Mouse (Mus musculus) kidney, adult 2 months (tissue): ENCODE measurements around the gene Plod1. TPM values are rescaled to one million over a fixed set of nuclear protein-coding genes. Genes with fewer than 3 reads are reported as not detected.

Source experiments
- DNase-seq: peaks from one replicate; pipeline ENCODE4 v3.0.0; 2021
- H3K27ac ChIP-seq: fragments of 200-500 bp; 2 replicates; pipeline ENCODE4 v1.5.1; 2012; ENCODE audit warnings: low read depth, low read length, control low read depth, inconsistent platforms; ENCODE audit not compliant: insufficient read depth
- H3K27me3 ChIP-seq: fragments of 200-500 bp; replicated peaks from 2 replicates; pipeline ENCODE4 v1.6.1; 2012; ENCODE audit warnings: mild to moderate bottlenecking, moderate library complexity, low read length, inconsistent platforms; ENCODE audit not compliant: control insufficient read depth, insufficient read depth
- H3K36me3 ChIP-seq: fragments of 200-500 bp; 2 replicates; pipeline ENCODE4 v1.6.1; 2012; ENCODE audit warnings: mild to moderate bottlenecking, moderate library complexity, low read length, inconsistent platforms; ENCODE audit not compliant: control insufficient read depth, insufficient read depth
- H3K4me1 ChIP-seq: fragments of 200-500 bp; 2 replicates; pipeline ENCODE4 v1.6.1; 2011; ENCODE audit warnings: low read length; ENCODE audit not compliant: control insufficient read depth, insufficient read depth
- H3K4me3 ChIP-seq: fragments of 200-500 bp; 2 replicates; pipeline ENCODE4 v1.5.1; 2011; ENCODE audit warnings: mild to moderate bottlenecking, low read depth, low read length, control low read depth; ENCODE audit not compliant: insufficient read depth
- CTCF ChIP-seq: fragments of 200-500 bp; conservative IDR thresholded peaks from 2 replicates; pipeline ENCODE4 v1.5.1; 2011; ENCODE audit warnings: low read depth, mild to moderate bottlenecking, control low read depth, low read length, moderate library complexity, mixed read lengths; ENCODE audit not compliant: insufficient read depth, insufficient read length
- POLR2A ChIP-seq: fragments of 200-500 bp; IDR thresholded peaks from one replicate; pipeline ENCODE4 v1.6.1; 2011; ENCODE audit warnings: low read depth, low read length, control low read depth
- WGBS: fragments of 180-500 bp; shearing (Covaris S2); methylation state at CpG from one replicate; pipeline ENCODE4 v1.1.7; 2018; 5-methylcytosine and 5-hydroxymethylcytosine counted together
- polyA plus RNA-seq: library from polyadenylated mRNA; depleted of rRNA; stranded (reverse); fragments of >200 nt; gene quantifications from 2 replicates; pipeline ENCODE4 v1.2.3, GENCODE M21; 2012

Plod1 gene
- polyA plus RNA-seq, 1 experiment: 42.1 TPM

DNA sequence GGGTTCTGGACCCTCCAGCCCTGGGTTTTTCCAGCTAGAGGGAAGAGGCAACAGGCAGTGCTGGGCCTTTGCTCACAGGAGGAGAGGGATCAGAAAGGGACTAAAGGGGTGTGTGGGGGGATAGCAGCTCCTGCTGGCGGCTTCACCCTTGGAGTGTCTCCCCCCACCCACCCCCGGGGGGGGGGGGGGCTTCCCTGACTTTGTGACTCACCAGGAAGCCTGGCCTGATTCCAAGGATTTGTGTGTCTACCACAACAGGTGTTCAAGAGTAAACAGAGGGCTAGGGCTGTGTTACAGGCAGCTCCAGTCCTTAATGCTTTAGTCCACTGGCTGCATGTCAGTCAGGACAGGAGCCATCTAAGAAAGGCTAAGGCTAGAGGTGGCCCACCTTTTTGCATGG, 10.9 kb upstream of the Plod1 start:
- no peak overlapping the region for H3K4me3 ChIP-seq
- no peaks in the 10 kb centered on the region for H3K27me3 ChIP-seq
- 56% methylated on average over 2 of the region's 2 CpGs for WGBS
- DNase-seq: no peak
- peaks cover 10% of the 10 kb centered on the region for H3K36me3 ChIP-seq
- H3K4me1 ChIP-seq: peaks cover 2% of the 10 kb centered on the region; the same call in 1 of the 2 replicates
- H3K27ac ChIP-seq: no peak overlapping the region
- TF ChIP-seq POLR2A: no peak
- no peak for TF ChIP-seq CTCF

DNA sequence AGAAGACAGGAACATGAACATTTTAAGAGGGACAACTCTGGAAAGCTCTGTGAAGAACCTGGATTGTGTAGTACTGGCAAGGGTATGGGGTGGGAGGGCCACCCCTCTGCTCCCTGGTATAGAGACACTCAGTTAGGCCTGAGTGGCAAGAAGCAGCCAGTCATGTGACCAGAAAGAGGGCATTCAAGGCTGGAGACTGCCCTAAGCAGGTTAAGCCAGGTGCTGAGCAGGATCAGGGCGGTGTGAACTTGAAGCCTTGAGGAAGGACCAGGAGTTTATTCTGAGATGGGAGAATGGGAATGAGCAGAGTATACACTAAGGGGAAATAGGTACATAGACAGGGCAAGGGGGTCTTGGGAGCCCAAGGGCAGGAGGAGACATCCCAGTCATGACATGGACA, 6.4 kb upstream of the Plod1 start:
- Histone ChIP-seq H3K36me3 (peaks cover 10% of the 10 kb centered on the region), H3K4me3 (no peak overlapping the region), H3K4me1 (peaks cover 25% of the 10 kb centered on the region), H3K27me3 (no peaks in the 10 kb centered on the region), H3K27ac (no peak overlapping the region)
- peak; percentile 75 for DNase-seq
- TF ChIP-seq POLR2A (no peak), CTCF (no peak)
- WGBS: 50% methylated on average over 1 of the region's 1 CpGs

DNA sequence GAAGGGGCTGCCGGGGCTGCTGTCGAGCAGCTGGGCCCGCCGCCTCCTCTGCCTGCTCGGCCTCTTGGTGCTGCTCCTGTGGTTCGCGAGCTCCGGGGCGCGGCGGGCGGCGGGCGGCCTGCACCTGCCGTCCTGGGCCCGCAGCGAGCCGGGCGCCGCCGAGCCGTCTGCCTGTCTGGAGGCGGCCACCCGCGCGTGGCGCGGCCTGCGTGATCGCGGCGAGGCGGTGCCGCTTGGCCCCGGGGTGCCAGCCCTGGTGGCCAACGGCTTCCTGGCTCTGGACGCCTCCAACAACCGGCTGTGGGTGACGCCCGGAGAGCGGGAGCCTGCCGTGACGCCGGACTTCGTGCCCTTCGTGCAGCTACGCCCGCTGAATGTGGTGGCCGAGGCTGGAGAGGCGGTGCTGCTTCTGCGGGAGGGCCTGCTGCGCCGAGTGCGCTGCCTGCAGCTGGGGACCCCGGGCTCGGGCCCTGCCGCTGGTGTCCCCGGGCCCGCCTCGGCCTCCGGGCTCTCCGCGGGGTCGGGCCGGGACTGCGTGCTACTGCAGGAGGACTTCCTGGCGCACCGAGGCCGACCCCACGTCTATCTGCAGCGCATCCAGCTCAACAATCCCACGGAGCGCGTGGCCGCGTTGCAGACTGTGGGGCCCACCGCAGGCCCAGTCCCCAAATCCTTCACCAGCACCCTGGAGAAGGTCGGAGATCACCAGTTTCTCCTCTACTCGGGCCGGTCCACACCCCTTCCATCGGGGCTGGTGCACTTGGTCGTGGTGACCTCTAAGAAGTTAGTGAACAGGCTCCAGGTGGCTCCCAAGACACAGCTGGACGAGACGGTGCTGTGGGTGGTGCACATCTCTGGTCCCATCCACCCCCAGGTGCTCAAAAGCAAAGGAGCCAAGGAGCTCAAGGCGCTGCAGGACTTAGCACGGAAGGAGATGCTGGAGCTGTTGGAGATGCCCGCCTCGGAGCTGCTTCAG, 4.8 kb upstream of the Plod1 start:
- H3K4me3 ChIP-seq: peak overlapping the region; percentile 82
- peaks cover 25% of the 10 kb centered on the region for H3K4me1 ChIP-seq
- H3K36me3 ChIP-seq: peaks cover 10% of the 10 kb centered on the region
- peak; percentile 45 for DNase-seq
- no peaks in the 10 kb centered on the region for H3K27me3 ChIP-seq
- H3K27ac ChIP-seq: peak overlapping the region; percentile 21; the same call in 1 of the 2 replicates
- TF ChIP-seq CTCF: no peak
- TF ChIP-seq POLR2A: no peak
- WGBS: 3% methylated on average over 86 of the region's 88 CpGs

DNA sequence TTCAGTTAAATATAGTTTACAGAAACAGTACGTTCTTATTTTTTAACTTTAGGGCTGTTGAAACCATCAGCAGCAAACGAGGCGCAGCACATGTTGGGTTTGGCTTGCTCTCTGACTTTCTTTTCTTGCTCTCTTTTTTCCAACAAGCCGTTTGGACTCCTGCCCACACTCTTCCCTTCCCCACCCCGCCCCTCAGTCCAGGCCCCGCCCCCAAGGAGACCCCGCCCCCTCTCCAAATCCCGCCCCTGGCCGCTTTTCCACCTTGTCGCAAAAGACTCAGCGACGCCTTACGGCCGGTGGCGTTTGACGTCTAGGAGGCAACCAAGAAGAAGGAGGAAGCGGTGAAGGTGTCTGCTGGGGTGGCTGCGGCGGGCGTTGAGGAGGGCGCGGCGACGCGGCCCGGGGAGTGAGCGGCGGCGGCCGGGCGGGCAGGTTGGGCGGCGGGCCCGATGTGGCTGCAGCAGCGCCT, 4.0 kb upstream of the Plod1 start, which contains the start of gene 2510039O18Rik:
2510039O18Rik (plus strand) TSS at position 320 of the 469 bp plus-strand sequence.
- Histone ChIP-seq H3K4me3 (peak within 1 kb of the TSS; percentile 82), H3K27me3 (no peaks in the 10 kb centered on the region), H3K4me1 (peaks cover 25% of the 10 kb centered on the region), H3K27ac (peak within 1 kb of the TSS; percentile 49), H3K36me3 (peaks cover 10% of the 10 kb centered on the region)
- DNase-seq: peak; percentile 92
- TF ChIP-seq CTCF (no peak), POLR2A (peak; percentile 70)
- whole genome bisulfite sequencing: 2% methylated on average over 31 of the region's 35 CpGs

DNA sequence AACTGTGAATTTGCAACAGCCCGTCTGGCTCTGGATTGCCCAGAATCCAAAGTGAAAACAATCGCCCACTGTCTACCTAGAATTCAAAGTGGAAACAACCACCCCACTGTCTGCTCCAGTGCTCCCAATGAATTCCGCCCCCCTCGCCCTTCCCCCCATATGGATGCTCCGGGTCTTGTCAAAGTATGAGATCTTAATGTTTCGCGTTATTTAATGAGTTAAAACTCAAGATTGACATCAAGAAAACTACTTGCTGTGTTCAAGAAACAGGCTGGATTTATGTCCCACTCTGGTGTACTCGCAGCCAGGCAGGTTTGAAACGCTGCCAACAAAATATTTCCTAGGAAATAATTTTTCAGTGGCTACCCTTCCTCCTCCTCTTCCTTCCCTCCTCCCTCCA, 3.5 kb upstream of the Plod1 start:
- TF ChIP-seq CTCF: no peak
- TF ChIP-seq POLR2A: no peak
- Histone ChIP-seq H3K36me3 (peaks cover 7% of the 10 kb centered on the region), H3K4me1 (peaks cover 25% of the 10 kb centered on the region), H3K27ac (peak overlapping the region; percentile 49; the same call in 1 of the 2 replicates), H3K27me3 (no peaks in the 10 kb centered on the region), H3K4me3 (no peak overlapping the region)
- DNase-seq: no peak
- 26% methylated on average over 9 of the region's 9 CpGs for WGBS

DNA sequence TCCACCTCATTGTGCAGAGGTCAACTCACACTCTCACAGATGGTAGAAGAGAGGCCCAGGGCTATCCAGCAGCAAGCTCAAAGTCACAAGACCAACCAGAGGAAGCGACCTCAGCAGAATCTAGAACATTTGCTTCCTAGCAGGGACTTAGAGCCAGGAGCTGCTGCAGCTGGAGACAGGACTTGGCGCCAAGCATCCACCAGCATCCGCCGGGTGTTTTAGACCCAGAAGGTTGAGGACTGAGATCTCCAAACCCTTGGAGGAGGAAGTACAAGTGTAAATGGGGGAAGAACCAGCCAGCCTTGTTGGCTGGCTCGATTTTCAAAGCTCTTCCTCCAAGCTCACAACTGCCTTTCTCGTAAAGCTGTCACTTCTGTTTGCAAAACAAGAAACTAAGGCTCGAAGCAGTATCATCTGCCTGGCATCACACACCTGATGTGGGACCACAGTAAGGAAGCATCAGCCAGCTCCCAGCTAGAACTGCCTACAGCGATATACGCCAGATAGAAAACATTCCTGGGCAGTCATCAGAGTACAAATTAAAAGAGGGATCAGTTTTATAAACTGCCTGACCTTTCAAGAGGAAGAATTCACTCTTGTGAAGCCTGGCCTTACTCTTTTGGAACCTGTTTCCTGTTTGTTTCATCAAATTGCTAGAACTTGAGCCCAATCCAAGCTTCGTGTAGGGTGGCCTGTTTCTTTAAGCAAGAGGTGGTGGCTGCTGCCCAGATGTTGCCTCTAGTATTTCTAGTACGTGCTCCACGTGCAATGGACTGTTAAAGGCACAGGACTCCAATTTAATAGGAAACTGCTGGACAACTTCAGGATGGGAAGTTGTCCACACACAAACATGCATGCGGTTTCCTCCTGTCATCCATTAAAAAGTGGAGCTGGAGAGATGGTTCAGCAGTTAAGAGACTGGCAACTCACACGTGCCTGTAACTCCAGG, 1.9 kb upstream of the Plod1 start:
- peak; percentile 81 for DNase-seq
- H3K36me3 ChIP-seq: no peaks in the 10 kb centered on the region
- WGBS: 20% methylated on average over 14 of the region's 14 CpGs
- TF ChIP-seq CTCF (no peak), POLR2A (no peak)
- no peak overlapping the region for H3K4me3 ChIP-seq
- no peaks in the 10 kb centered on the region for H3K27me3 ChIP-seq
- H3K4me1 ChIP-seq: peaks cover 25% of the 10 kb centered on the region
- peak overlapping the region; percentile 85 for H3K27ac ChIP-seq
